Mouse (Mus musculus) thymus, postnatal 10 days (tissue): ENCODE data around the gene Yy1.

Experiments used
- DNase-seq, 2 experiments: peaks; one replicate each; pipeline ENCODE4 v3.0.0; 2021; ENCODE audit warnings: low spot score in 2 of 2

The Yy1 gene

DNA sequence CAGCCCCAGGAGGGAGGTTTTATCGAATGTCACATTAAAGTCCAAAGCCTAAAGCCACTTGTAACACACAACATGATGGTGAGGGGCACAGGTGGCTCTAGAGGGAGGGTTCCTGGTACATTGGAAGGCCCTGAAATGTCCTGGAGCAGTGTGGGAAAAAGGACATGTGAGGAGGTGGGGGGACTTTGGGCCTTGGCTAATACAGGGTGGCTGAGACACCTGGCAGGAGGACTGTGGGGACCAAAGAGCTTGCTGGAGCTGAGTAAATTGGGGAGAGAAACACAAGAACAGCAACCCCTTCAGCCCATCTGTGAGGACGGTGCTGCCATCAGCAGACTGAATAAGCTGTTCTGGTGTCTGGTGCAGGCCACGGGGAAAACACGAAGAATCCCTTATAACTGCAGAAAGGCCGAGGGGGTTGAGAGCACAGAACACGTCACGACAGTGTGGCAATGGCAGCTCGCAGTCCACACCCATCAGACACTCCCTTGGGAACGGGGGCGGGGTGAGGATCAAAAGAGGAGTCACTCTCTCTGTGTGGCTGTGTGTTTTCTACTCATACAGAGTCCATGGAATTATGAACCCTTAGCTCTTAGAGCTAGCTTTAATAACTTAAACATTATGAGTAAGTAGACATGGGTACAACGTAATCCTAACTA is 24.4 kb upstream of the Yy1 start:
- no peak for DNase-seq

DNA sequence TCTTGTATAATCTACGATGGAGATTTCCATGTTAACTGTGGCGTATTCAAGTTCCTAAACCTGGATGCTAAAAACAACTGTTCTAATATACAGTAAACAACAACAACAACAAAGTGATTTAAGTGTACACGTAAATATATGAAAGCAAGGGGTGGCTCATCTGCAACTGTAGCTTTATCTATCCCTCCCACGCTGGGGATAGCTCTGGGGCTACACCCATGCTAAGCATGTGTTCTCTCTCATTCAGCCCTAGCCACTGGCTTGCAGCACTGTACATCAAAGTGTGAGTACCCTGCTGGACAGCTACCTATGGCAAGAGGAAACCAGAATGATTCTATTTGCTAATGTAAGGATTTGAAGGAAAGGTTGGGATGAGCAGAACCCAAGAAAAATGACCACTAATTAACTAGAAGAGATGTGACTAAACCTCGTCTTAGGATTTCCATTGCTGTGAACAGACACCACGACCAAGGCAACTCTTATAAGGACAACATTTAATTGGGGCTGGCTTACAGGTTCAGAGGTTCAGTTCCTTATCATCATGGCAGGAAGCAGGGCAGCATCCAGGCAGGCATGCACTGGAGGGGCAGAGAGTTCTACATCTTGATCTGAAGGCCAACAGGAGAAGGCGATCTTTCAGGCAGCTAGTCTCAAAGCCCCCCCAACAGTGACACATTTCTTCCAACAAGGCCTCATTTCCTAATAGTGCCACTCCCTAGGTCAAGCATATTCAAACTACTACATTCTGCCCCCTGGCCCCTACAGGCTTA is 12.5 kb upstream of the Yy1 start:
- DNase-seq: no peak

DNA sequence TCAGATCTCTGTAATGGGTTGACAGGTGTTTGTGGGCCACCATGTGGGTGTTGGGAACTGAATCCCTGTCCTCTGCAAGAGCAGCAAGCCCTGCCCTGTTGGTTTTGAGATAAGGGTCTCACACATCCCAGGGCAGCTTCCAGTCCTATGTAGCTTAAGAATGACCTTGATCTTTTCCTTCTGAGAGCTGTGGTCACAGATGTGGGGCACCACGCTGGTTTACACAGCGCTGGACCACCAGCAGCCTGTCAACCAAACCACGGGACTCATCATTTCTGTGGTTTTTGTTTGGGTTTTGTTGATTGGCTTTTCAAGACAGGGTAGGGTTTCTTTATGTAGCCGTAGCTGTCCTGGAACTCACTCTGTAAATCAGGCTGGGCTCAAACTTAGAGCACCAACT is 7.6 kb upstream of the Yy1 start:
- no peak for DNase-seq

DNA sequence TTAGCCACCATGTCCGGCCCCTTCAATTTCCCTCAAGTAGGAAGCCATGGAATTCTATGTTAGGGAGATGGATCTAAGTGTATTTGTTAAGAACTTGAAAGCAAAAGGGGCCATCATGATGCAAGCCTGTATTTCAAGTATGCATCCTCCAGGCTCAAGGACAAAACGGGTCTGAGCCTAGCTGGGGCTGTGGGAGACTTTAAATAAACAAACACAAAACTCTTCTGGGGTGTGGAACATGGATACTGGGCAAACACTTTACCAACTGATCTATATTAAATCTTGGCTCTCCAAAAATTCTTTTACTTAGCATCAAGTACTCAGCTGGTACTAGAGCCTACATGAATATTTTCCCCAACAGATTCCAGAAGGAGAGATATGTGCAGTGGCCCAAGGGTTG is 5.4 kb upstream of the Yy1 start:
- DNase-seq: no peak

DNA sequence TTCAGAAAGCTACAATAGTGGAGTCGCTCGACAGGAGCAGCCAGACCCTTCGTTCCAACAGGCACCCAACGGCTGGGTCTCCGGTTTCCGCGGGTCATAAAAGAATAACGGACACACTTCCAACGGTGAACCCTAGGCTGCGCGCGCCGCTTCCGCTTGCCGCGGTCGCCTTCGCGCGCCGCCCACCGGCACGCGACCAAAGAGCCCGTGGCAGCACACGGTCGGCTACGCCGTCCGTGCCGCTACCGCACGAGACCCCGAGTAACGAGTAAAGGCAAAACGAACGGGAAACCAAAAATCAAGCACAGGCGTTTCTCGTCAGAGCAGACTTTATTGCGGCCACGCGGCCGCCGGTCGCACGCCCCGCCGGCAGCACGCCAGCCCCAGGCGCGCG is 624 bp upstream of the Yy1 start:
- DNase-seq: peak; percentile 78 to 88

DNA sequence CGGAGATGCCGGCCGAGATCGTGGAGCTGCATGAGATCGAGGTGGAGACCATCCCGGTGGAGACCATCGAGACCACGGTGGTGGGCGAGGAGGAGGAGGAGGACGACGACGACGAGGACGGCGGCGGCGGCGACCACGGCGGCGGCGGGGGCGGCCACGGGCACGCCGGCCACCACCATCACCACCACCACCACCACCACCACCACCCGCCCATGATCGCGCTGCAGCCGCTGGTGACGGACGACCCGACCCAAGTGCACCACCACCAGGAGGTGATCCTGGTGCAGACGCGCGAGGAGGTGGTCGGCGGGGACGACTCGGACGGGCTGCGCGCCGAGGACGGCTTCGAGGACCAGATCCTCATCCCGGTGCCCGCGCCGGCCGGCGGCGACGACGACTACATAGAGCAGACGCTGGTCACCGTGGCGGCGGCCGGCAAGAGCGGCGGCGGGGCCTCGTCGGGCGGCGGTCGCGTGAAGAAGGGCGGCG is 724 bp downstream of the Yy1 start:
- peak; percentile 47 to 65 for DNase-seq

DNA sequence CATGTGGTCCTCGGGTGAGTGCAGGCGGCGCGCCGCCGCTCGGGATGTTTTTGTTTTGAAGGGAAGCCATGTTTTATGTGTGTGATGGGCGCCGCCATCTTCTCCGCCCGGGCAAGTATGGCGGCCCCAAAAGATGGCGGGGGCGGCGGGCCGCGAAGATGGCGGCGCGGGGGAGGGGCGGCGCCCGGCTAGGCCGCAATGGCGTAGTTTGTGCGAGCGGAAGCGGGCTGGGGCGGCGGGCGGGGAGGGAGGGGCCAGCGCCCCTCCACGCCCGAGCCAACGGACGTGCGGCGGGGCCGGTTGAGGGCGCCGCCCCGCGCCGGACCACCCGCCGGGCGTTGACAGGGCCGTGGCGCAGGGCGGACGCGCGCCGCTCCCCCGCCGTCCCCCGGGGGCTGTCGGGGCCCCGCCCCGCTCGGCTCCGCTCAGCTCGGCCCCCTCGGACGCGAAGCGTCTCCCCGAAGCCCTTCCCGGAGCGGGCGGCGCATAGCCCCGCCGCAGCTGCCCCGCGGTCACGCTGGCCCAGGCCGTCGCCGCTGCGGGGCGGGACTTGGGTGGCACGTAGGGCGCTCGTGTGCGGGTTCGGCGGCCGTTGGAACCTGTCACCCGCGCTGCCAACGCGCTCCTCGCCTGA is 1.4 kb downstream of the Yy1 start:
- peak; percentile 77 to 84 for DNase-seq

DNA sequence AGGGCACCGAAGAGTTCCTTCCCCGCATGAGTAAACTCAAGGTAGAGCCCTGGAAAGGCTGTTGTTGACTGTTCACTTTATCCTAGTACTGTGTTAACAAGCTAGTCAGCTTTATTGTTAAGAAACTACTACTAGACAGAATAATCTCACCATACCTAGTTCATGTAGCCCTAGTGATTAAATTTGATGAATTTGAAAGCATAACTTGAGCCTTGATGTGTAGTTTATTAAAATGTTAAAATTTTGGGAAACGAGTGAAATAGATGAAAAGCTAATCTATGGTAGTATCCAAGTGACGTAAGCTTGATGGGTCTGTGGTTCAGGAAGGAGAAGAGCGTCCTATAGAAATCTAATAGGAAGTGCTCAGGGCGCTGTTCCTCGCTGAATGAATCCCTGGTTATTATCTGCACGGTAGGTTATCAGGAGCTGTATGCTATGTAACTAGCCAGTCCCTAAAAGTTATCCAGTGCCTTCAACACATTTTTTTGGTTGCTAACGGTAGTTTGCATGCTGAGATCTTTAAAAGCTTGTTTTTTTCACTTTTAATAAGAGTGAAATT is 2.3 kb downstream of the Yy1 start:
- no peak for DNase-seq

DNA sequence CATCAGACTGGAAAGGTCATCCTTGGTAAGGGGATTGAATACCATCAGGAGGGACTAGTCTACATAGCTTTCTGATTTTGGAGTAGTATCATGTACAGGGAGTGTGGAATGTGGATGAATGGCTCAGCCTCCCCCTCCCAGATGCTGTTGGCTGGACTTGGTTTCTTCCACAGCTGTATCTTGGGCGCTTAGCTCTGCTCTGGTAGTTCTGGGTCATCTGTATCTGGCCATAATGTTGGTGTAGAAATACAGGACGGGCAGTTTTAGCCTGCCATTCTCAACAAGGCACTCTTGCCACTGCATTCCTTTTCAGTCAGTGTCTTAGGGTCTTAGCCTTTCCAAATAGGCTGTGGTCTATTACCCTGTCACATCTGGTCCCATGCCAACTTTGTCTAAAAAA is 8.8 kb downstream of the Yy1 start:
- no peak for DNase-seq

DNA sequence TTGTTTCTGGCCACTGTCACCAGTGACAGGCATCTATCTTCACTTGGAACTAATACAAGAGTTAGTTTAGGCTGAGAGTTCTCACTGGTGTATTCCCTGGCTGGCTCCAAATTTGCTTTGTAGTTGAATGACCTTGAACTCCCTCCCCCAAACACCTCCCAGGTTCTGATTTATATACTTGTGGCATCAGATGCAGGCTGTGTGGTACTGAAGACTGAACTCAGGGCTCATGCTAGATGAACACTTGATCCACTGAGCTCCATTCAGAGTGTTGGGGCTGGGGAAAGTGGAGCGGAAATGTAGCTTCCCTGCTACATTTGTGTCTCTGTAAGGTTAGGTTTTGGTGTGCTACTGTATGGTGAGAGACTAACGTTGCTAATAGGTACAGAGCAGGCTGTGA is 11.6 kb downstream of the Yy1 start:
- DNase-seq: no peak

DNA sequence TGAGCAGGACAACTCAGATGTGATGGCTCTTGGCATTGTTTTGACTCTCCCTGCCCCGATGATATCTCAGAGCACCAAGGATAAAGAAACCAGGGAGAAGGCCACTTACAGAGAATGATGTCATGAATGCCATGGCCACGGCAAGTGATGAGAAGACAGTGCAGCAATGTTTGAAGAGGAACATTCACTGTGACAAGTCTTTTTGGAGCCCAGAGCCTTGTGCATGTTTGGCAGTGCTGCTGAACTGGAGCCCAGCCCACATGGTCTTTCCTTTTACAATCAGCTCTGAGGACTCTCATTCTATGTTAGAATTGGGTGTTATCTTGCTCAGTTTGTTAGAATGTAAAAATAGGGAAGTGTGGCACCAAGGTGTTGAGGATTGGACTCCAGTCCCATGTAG is 15.7 kb downstream of the Yy1 start:
- no peak for DNase-seq

DNA sequence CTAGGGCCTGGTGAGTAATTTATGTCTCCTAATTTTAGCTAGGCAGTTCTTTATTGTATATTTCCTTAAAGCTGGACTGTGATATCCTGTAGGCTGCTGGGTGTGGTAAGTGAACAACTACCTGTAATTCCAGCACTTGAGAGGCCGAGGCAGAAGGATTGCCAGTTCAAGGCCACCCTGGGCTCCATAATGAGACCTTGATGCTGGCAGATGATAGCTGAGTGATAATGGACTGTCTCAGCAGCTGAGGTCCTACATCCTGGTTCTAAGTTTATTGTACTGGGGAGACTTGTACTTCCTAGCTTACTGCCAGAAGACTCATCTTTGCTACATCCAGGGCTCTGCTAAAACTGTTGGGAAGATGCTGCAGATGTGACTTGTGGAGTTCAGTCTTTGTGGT is 17.0 kb downstream of the Yy1 start:
- no peak for DNase-seq

DNA sequence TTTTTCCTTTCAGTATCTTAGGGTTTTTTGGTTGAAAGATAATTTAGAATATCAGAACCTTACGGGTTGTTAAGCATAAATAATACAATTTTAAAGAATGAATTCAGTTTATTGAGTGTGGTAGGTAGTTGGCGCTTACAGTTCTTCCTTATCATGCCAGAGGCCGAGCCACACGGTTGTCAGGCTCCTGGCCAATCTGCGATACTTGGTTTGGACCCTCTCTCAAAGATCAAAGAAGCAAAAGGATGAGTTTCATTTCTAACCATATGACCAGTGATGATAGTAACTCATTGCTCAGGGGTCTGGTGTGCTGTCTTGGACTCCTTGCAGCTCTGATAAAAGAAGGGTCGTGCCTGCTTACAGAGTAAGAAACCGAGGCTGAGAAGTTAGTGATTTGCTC is 17.5 kb downstream of the Yy1 start:
- no peak for DNase-seq

DNA sequence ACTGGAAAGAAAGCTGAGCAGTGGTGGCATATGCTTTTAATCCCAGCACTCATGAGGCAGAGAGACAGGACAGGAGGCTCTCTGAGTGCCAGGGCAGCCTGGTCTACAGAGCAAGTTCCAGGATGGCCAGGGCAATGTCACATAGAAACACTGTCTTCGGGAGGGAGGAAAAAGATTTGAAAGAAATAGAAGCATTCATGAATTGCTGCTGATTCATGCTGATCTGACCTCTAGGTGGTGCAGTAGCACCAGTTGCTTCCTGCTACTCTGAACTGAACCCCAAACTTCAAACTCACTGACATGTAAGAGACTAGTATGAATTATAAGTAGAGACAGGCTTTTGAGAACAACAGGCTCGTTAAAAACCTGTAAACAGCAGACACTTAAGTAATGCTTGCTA is 18.4 kb downstream of the Yy1 start:
- DNase-seq: peak in 1 of 2 experiments; percentile 42

DNA sequence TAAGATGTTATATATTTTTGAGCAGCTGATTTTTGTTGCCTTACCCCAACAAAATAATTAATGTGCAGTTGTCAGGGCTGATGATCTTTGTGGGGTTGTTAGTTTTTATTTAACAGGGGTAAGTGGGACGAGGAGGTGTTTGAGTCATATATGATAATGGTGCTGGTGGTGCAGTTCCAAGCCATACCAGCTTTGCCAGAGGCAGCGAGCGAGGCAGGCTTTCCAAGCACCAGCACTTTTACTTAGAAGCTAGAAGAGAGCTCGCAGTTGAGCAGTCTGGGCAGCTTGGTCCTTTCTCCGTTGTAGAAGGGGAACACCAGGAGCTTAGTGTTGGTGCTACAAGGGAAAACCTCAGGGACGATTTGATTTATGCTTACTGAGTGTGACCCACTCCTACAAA is 19.7 kb downstream of the Yy1 start:
- no peak for DNase-seq

DNA sequence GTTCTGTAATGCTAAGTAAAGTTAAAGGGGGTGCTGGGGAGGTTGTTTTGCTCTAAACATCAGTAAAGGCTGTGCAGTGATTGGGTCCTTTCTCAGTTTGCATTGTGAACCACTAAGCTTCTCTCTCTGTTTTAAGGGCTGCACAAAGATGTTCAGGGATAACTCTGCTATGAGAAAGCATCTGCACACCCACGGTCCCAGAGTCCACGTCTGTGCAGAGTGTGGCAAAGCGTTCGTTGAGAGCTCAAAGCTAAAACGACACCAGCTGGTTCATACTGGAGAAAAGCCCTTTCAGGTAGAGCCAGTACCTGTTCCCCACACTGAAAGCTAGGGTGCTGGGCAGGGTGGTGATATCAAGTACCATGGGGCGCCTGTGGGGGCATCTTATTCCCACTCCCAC is 21.7 kb downstream of the Yy1 start:
- DNase-seq: no peak

DNA sequence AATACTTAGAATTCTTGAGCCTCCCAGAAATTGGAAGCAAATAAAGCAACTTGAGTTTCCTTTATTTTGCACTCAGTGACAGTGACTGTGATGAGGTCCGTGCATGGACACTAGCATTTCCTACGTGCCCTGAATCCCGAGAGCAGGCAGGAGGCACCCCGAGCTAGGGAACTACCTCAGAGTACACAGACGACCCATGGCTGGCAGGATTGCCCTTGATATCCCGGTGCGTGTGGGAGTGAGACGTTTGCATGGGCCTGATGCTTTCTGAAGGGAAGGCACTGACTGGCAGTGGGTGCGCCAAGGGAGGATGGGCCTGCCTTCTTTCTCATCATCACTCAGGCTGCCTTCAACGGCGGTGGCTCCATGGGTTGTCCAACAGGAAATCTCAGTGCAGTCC is 23.8 kb downstream of the Yy1 start:
- no peak for DNase-seq

DNA sequence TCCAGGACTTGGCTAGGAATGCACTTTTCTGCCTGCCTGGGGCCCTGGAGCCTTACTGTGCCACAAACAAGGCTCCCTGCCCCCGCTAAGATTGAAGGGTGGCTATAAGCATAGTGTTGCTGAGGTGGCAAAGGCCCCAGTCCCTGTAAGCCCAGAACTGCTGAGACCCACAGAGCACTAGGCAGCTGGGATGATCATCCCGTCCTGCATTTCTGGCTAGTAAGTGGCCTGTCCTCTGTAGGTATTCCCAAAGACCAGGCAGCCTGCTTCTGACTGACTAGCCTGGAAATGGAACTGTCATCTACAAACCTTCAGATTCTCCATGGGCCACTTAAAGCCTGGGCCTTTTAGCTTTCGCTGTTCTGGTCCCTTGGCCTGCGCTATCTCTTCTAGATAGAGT is 27.7 kb downstream of the Yy1 start:
- DNase-seq: no peak

DNA sequence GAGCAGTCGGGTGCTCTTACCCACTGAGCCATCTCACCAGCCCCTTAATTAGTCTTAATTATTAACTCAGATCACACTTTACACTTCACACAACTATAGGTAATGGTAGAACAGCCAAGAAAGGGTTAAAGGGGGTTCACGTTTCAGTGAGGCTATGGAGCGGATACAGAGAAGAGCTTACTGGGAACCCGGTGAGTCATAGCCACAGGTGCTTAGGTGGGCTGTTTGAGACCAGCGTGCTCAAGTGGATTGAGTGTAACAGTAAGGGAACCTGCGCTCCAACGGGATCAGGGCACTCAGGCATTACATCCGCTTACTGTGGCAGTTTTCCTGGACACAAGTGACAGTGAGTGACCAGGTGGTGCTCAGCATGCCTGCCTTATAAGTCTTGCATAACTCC is 30.3 kb downstream of the Yy1 start:
- DNase-seq: no peak

DNA sequence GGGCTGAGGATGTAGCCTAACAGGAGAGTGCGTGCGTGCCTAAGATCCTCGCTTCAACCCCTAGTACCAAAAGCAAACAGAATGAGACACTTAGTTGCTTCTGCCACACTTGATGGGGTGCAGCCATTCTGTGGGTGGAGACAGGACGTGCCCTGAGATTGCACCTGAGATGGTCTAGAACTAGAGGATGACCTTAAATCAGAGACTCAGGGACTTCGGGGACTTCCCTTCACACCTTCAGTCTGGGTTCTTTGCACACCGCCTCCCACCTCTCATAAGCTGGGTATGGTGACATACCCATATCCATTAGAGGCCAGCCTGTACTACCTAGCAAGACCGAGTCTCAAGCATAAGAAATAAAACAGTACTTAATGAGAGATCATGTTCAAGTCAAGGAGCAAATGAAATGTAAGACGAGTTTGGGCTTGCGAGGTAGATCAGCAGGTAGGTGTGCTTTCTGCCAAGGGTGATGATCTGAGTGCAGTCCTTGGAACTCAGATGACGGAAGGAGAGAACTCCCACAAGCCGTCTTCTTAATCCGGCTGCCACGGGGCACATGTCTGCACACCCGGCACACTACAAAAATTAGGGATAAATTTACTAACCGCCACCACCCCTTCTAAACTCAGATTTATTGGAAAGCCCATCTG is 31.6 kb downstream of the Yy1 start:
- no peak for DNase-seq

DNA sequence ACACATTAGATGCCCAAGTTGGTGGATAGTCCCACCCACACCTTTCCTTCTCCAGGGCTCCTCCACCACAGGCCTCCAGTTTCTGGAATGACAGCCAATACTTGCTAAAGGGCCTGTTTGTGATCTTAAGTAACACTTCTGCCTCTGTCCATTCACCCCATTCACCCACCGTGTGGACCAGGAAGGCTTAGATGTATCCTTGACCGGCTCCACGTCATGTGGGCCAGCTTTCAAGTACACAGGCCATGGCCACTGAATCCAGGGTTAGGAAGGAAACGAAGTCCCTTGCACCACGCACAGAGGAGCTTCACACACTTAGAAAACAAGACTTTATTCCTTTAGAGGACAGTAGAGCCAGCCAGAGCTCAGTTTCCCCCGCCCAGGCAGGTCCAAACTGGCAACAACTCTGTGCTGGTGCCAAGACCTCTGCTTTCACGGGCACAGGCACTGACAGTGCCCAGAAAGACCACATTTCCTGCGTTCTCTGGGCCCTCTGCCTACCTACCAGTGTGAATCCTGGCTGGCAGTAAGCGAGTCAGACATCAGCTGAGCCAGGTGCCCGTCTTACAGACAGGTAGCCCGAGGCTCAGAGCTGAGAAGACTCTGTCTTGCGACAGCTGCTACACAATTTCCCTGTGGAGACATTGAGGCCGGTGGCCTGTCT is 32.9 kb downstream of the Yy1 start:
- DNase-seq: no peak
